Mouse (Mus musculus) C2C12 (cell line): ENCODE data around the gene 1700034J05Rik. TPM values are rescaled to one million over a fixed set of nuclear protein-coding genes. Genes with fewer than 3 reads are reported as not detected.

Experiments
- H3K27me3 ChIP-seq: one replicate; pipeline ENCODE4 v1.6.1; 2011; ENCODE audit not compliant: control insufficient read depth, insufficient read depth, insufficient read length
- H3K36me3 ChIP-seq: one replicate; pipeline ENCODE4 v1.6.1; 2011; ENCODE audit not compliant: control insufficient read depth, insufficient read depth
- H3K4me3 ChIP-seq: one replicate; pipeline ENCODE4 v1.5.1; 2011; ENCODE audit warnings: mild to moderate bottlenecking, control low read depth; ENCODE audit not compliant: poor library complexity, insufficient read depth, severe bottlenecking
- H3K79me2 ChIP-seq: one replicate; pipeline ENCODE4 v1.6.1; 2011; ENCODE audit not compliant: control insufficient read depth, insufficient read depth
- H3K79me3 ChIP-seq: one replicate; pipeline ENCODE4 v1.6.1; 2011; ENCODE audit warnings: low read depth, control low read depth
- H3ac ChIP-seq: one replicate; pipeline ENCODE3; 2011; ENCODE audit warnings: low read depth; ENCODE audit not compliant: control insufficient read depth, insufficient read length
- CEBPB ChIP-seq: IDR thresholded peaks from one replicate; pipeline ENCODE4 v1.6.1; 2011; ENCODE audit warnings: low read depth, mild to moderate bottlenecking, control low read depth, moderate library complexity
- CTCF ChIP-seq: IDR thresholded peaks from one replicate; pipeline ENCODE4 v1.5.1; 2011; ENCODE audit not compliant: control insufficient read depth, insufficient read depth, insufficient read length
- FOSL1 ChIP-seq: IDR thresholded peaks from one replicate; pipeline ENCODE4 v1.8.0; 2011; ENCODE audit warnings: mild to moderate bottlenecking, low read length; ENCODE audit not compliant: poor library complexity, insufficient read depth, severe bottlenecking
- MAX ChIP-seq: IDR thresholded peaks from one replicate; pipeline ENCODE4 v1.6.1; 2011; ENCODE audit warnings: mild to moderate bottlenecking, control low read depth
- MYOD1 ChIP-seq: IDR thresholded peaks from one replicate; pipeline ENCODE4 v1.6.1; 2011; ENCODE audit warnings: low read depth; ENCODE audit not compliant: control insufficient read depth, insufficient read length
- MYOG ChIP-seq: IDR thresholded peaks from one replicate; pipeline ENCODE4 v1.6.1; 2011; ENCODE audit not compliant: control insufficient read depth, insufficient read length; ENCODE audit errors: extremely low read depth
- USF1 ChIP-seq: IDR thresholded peaks from one replicate; pipeline ENCODE4 v1.6.1; 2011; ENCODE audit warnings: low read depth, mild to moderate bottlenecking, control low read depth, moderate library complexity
- polyA plus RNA-seq: library from polyadenylated mRNA; unstranded; fragments of >200 nt; fragmentation: generic; extraction: Trizol; gene quantifications from one replicate; pipeline ENCODE4 v1.2.1, GENCODE M21; 2012; ENCODE audit warnings: missing spikeins

Gene 1700034J05Rik
- polyA plus RNA-seq, 1 experiment, result 0.07 TPM

- Histone ChIP-seq H3ac (no peak overlapping the region), H3K36me3 (peaks cover 70% of the 10 kb centered on the region), H3K79me3 (no peaks in the 10 kb centered on the region)
Measured at GRCm38 (mm10) chr6:146995391-146995790, 41.2 kb upstream of the 1700034J05Rik start.

GRCm38 (mm10) chr6:146994236-146994635, 40.0 kb upstream of the 1700034J05Rik start:
- no peaks in the 10 kb centered on the region for H3K79me2 ChIP-seq
- H3K36me3 ChIP-seq, result peaks cover 64% of the 10 kb centered on the region
- TF ChIP-seq MYOD1, result no peak
- TF ChIP-seq CTCF, result no peak
- TF ChIP-seq CEBPB, result no peak
- TF ChIP-seq FOSL1, result no peak
- TF ChIP-seq MYOG, result no peak
- TF ChIP-seq MAX, result no peak
- no peak for TF ChIP-seq USF1
- no peaks in the 10 kb centered on the region for H3K27me3 ChIP-seq
- H3ac ChIP-seq, result no peak overlapping the region
- no peaks in the 10 kb centered on the region for H3K79me3 ChIP-seq
- H3K4me3 ChIP-seq, result no peak overlapping the region

More at GRCm38 (mm10) chr6:146995391-146995790, 41.2 kb upstream of the 1700034J05Rik start:
- Histone ChIP-seq H3K27me3 (no peaks in the 10 kb centered on the region), H3K4me3 (no peak overlapping the region), H3K79me2 (no peaks in the 10 kb centered on the region)
- TF ChIP-seq FOSL1 (no peak), CTCF (no peak), MYOG (no peak), MAX (no peak), CEBPB (no peak), USF1 (no peak), MYOD1 (no peak)

GRCm38 (mm10) chr6:146984569-146984968, 30.3 kb upstream of the 1700034J05Rik start:
- no peak for TF ChIP-seq CEBPB
- TF ChIP-seq FOSL1, result no peak
- no peak for TF ChIP-seq CTCF
- no peak for TF ChIP-seq MAX
- TF ChIP-seq MYOG, result no peak
- no peak for TF ChIP-seq MYOD1
- no peak for TF ChIP-seq USF1
- H3K79me3 ChIP-seq, result no peaks in the 10 kb centered on the region

GRCm38 (mm10) chr6:146981249-146981835, 27.1 kb upstream of the 1700034J05Rik start:
- H3K79me3 ChIP-seq, result no peaks in the 10 kb centered on the region
- TF ChIP-seq CEBPB (no peak), MYOG (no peak), MYOD1 (no peak)
- no peaks in the 10 kb centered on the region for H3K79me2 ChIP-seq
- H3K36me3 ChIP-seq, result peaks cover 62% of the 10 kb centered on the region
- H3ac ChIP-seq, result no peak overlapping the region
- H3K27me3 ChIP-seq, result no peaks in the 10 kb centered on the region
- H3K4me3 ChIP-seq, result no peak overlapping the region

More at GRCm38 (mm10) chr6:146984569-146984968, 30.3 kb upstream of the 1700034J05Rik start:
- Histone ChIP-seq H3K36me3 (peaks cover 41% of the 10 kb centered on the region), H3K27me3 (no peaks in the 10 kb centered on the region), H3ac (no peak overlapping the region), H3K79me2 (no peaks in the 10 kb centered on the region), H3K4me3 (no peak overlapping the region)

GRCm38 (mm10) chr6:146979953-146980352, 25.7 kb upstream of the 1700034J05Rik start:
- H3K36me3 ChIP-seq, result peaks cover 62% of the 10 kb centered on the region

GRCm38 (mm10) chr6:146979115-146979744, 25.0 kb upstream of the 1700034J05Rik start:
- Histone ChIP-seq H3K79me3 (peaks cover 7% of the 10 kb centered on the region), H3K4me3 (no peak overlapping the region), H3K79me2 (peaks cover 16% of the 10 kb centered on the region), H3K36me3 (peaks cover 62% of the 10 kb centered on the region), H3K27me3 (no peaks in the 10 kb centered on the region), H3ac (no peak overlapping the region)
- no peak for TF ChIP-seq MAX
- no peak for TF ChIP-seq CEBPB

More at GRCm38 (mm10) chr6:146979953-146980352, 25.7 kb upstream of the 1700034J05Rik start:
- Histone ChIP-seq H3K79me2 (peaks cover 9% of the 10 kb centered on the region), H3K27me3 (no peaks in the 10 kb centered on the region), H3K4me3 (no peak overlapping the region), H3ac (no peak overlapping the region), H3K79me3 (peaks cover 4% of the 10 kb centered on the region)
- no peak for TF ChIP-seq USF1
